Mouse (Mus musculus): ENCODE data around the gene Cops7b.

DNA sequence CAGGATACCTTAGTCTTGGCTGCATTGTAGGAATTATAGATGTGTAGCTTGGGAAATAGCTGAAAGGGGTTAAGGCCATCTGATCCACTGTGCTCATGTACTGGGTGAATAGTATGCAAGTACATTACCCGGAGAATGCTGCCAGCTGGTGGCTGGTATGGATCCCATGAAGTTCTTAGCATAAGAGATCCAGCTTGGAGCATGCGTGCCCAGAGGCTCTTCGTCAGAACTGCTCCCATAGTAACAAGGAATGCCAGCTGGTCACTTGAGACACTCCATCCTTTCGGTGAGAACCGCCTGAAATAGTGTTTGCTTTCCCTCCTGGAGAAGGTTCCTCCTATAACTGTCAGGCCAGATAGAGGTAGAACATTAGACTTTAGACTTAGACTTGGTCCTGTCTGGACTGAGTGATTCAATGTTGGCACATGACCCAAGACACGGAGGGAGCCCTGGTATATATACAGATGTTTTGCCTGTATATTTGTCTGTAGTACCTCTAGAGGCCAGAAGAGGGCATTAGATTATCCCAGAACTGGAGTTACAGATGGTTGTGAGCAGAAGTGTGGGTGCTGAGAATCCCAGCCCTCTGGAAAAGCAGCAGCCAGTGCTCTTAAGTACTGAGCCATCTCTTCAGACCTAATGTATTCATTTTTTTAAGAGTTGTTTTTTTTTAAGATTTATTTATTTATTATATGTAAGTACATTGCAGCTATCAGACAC lies 49.1 kb upstream of the Cops7b start:
- TF ChIP-seq CTCF (IDR thresholded peaks at IDR 0.05; ENCODE audit: borderline replicate concordance, control insufficient read depth, extremely low read depth, insufficient read depth, low read length, poor library complexity) (no peak), POLR2A (IDR thresholded peaks at IDR 0.05; ENCODE audit: control insufficient read depth, extremely low read depth, insufficient read depth, low read length, poor library complexity) (no peak)
